Mouse (Mus musculus) embryonic fibroblast, embryonic 13.5 days (primary cell): Measurements from ENCODE around the gene Dus3l.

Experiments used
- CTCF ChIP-seq: IDR thresholded peaks from 2 replicates; pipeline ENCODE4 v1.5.1; 2011; ENCODE audit warnings: mild to moderate bottlenecking, control low read depth, low read length, moderate library complexity, borderline replicate concordance; ENCODE audit not compliant: insufficient read depth
- POLR2A ChIP-seq: IDR thresholded peaks from 2 replicates; pipeline ENCODE4 v1.6.1; 2011; ENCODE audit warnings: low read depth, mild to moderate bottlenecking, control low read depth, low read length, moderate library complexity

DNA sequence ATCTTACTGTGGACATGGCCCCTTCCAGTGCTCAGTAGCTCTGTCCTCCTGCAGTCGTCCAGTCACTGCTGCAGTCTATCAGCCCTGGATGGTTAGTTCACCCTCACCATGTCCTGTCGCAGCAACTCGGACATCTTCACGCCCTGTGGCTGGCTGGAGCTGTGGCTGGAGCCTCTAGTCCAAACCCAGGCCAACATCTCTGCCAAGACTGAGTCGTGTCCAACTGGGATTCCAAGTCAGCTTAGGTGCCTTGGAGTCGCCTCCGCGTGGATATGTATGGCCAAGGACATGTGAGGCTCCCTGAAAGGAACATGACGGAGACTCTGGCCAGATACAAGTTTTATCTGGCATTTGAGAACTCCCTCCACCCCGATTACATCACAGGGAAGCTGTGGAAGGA, 26.3 kb upstream of the Dus3l start:
- no peak for TF ChIP-seq CTCF
- TF ChIP-seq POLR2A: no peak
